Mouse (Mus musculus) hindbrain, embryonic 15.5 days (tissue): ENCODE measurements around the gene Triobp. TPM values are rescaled to one million over a fixed set of nuclear protein-coding genes. Genes with fewer than 3 reads are reported as not detected.
A peak's percentile ranks its signal among the peaks of the same experiment; 100 is the strongest.

Source experiments
- ATAC-seq: fragments of 200-750 bp; cut with Nextera tagmentation; 2 replicates; pipeline ENCODE4 v1.8.0; 2017; ENCODE audit warnings: low read depth, moderate number of reproducible peaks, moderate TSS enrichment; ENCODE audit not compliant: low FRiP score
- H3K27ac ChIP-seq: fragments of 300-500 bp; sonication (generic); replicated peaks from 2 replicates; pipeline ENCODE4 v1.5.1; 2015; ENCODE audit warnings: mild to moderate bottlenecking, inconsistent platforms
- H3K27me3 ChIP-seq: fragments of 300-500 bp; sonication (generic); 2 replicates; pipeline ENCODE4 v1.6.1; 2015; ENCODE audit warnings: control low read depth, inconsistent platforms
- H3K36me3 ChIP-seq: fragments of 300-500 bp; sonication (generic); 2 replicates; pipeline ENCODE4 v1.6.1; 2015; ENCODE audit warnings: control low read depth, inconsistent platforms
- H3K4me1 ChIP-seq: fragments of 300-500 bp; sonication (generic); replicated peaks from 2 replicates; pipeline ENCODE4 v1.6.1; 2015; ENCODE audit warnings: control low read depth, inconsistent platforms
- H3K4me2 ChIP-seq: fragments of 300-500 bp; sonication (generic); 2 replicates; pipeline ENCODE4 v1.6.1; 2015; ENCODE audit warnings: moderate library complexity, mild to moderate bottlenecking, inconsistent platforms
- H3K4me3 ChIP-seq: fragments of 300-500 bp; sonication (generic); 2 replicates; pipeline ENCODE4 v1.5.1; 2015; ENCODE audit warnings: mild to moderate bottlenecking, inconsistent platforms
- H3K9ac ChIP-seq: fragments of 300-500 bp; sonication (generic); 2 replicates; pipeline ENCODE4 v1.6.1; 2015; ENCODE audit warnings: inconsistent platforms
- H3K9me3 ChIP-seq: fragments of 300-500 bp; sonication (generic); 2 replicates; pipeline ENCODE4 v1.6.1; 2016; ENCODE audit warnings: control low read depth, inconsistent platforms
- WGBS: fragments of 180-500 bp; shearing (Covaris S2); methylation state at CpG from one replicate; pipeline ENCODE4 v1.1.7; 2015; 5-methylcytosine and 5-hydroxymethylcytosine counted together
- polyA plus RNA-seq: library from polyadenylated mRNA; unstranded; fragments of >200 nt; fragmentation: Nextera tagmentation; extraction: Ambion mirVana; gene quantifications from 2 replicates; pipeline ENCODE4 v1.2.1, GENCODE M21; 2015

The Triobp gene
- 42.7 and 43.3 TPM in 2 replicates for polyA plus RNA-seq

DNA sequence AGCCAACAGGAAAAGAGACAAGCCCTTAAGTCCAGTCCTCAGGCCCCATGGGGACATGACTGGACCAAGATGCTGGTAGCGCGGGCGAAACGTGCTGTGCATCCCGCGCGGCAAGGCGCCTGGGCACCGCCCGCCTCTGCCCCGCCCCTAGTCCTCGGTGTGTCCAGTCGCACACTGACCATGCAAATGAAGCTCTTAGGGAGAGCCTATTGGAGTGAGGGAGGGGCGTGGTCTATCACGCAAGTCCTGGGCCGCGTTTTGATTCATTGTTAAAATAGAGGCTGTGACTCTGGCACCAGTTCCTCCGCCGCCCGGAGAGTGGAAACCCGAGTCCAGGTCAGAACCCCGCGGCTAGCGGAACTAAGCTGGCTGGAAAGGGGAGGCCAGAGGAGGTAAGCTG, at the start of gene Triobp:
Gene Triobp, plus strand, starts transcription at position 68 of the 400 bp plus-strand sequence.
- Histone ChIP-seq H3K36me3 (peaks cover 4% of the 10 kb centered on the region; the same call in 1 of the 2 replicates), H3K27me3 (no peaks in the 10 kb centered on the region), H3K4me2 (peak within 1 kb of the TSS; percentile 56), H3K27ac (peak within 1 kb of the TSS; percentile 77), H3K9me3 (no peaks in the 10 kb centered on the region), H3K9ac (peak within 1 kb of the TSS; percentile 82), H3K4me1 (peaks cover 29% of the 10 kb centered on the region), H3K4me3 (peak within 1 kb of the TSS; percentile 56)
- peak; percentile 95 for ATAC-seq
- under 1% methylated on average over 24 of the region's 24 CpGs for WGBS

DNA sequence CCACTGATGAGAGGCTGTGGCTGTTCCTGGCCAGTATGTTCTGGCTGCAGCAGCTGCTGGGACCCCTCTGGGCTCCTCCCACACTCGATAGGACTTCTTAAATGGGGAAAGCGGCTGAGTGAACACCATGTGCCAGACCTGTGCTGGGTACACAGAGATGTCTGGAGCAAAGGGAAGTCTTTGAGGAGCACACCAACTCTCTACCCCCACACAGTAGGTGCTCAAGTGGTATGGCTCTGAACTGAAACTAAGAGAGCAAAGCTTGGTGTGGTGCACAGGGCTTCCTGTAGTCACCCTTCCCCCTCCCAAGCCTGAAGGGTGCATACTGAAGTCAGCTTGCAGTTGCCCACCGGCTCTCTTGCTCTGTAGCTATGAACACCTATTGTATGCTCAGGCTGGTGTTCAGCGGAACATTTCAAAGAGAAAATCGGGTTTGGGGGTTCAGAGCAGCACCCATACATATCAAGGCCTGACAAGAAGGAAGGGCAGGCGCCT, 49.0 kb upstream of the Triobp start:
- Histone ChIP-seq H3K4me2 (peak overlapping the region; percentile 98; the same call in 1 of the 2 replicates), H3K4me1 (peaks cover 27% of the 10 kb centered on the region), H3K9ac (no peak overlapping the region), H3K4me3 (no peak overlapping the region), H3K27me3 (peaks cover 15% of the 10 kb centered on the region; the same call in 1 of the 2 replicates), H3K36me3 (peaks cover 1% of the 10 kb centered on the region; the same call in 1 of the 2 replicates), H3K9me3 (no peaks in the 10 kb centered on the region), H3K27ac (no peak overlapping the region)
- 57% methylated on average over 6 of the region's 6 CpGs for WGBS
- no peak for ATAC-seq

DNA sequence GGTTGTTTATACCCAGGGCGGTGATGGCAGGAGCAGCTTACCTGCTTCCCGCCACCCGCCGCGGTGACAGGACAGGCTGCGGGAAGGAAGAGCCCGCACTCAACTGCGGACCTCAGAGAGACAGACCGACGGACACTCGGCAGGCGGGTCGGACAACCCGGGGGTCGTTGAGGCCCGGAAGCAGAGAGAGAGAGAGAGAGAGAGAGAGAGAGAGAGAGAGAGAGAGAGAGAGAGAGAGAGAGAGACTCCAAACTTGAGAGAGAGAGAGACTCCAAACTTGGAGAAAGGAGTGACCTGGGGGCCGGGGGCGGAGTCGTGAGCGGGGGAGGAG, 48.1 kb upstream of the Triobp start, which contains the start of gene Gm49510:
Gene Gm49510, plus strand, starts transcription at position 259 of the 331 bp plus-strand sequence.
- H3K4me3 ChIP-seq: peak within 1 kb of the TSS; percentile 59
- H3K9ac ChIP-seq: peak within 1 kb of the TSS; percentile 59
- H3K27me3 ChIP-seq: peaks cover 15% of the 10 kb centered on the region; the same call in 1 of the 2 replicates
- no peak for ATAC-seq
- H3K27ac ChIP-seq: no peak within 1 kb of the TSS
- peak within 1 kb of the TSS; percentile 98 for H3K4me2 ChIP-seq
- no peaks in the 10 kb centered on the region for H3K9me3 ChIP-seq
- peaks cover 21% of the 10 kb centered on the region for H3K4me1 ChIP-seq
- H3K36me3 ChIP-seq: no peaks in the 10 kb centered on the region
- 4% methylated on average over 19 of the region's 20 CpGs for WGBS

DNA sequence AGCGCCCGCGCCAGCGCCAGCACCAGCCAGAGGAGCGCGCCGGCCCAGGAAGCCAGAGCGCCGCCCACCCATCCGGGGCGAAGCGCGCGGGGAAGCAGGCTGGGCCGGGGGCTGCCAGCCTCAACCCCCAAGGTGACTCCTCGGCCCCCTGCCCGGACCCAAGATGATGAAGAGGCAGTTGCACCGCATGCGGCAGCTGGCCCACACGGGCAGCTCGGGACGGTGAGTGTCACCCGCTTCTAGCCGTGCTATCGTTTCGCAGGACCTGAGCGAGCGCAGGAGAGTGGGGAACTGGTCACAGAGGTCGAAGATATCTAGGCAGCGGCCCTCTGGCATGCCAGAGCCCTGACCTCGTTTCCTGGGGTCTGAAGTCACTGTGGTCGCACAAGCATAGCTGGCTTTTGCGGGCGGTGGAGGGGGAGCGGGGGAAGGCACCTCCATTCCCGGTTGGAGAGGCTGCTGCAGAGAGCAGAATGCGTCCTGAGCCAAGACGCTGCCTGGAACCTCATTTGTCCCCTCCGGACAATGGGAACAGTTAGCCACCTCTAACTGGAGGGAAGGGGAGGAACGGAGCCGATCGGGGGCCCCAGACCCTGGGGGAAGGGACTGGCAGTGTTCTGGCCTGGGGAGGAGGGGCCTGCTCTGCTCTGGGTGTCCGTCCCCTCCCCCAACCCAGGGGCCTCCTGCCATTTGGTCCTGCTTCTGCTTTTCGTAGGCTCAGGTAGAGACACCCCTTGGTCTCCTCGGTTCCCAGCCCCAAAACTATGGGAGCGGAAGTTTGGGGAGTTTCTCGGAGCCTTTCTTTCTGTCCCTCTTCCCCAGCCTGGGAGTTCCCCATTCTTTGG, 47.6 kb upstream of the Triobp start, which contains the start of gene Sh3bp1:
Gene Sh3bp1, plus strand, starts transcription at position 29 of the 845 bp plus-strand sequence.
- Histone ChIP-seq H3K9ac (peak within 1 kb of the TSS; percentile 59), H3K4me1 (peaks cover 21% of the 10 kb centered on the region), H3K27me3 (peaks cover 15% of the 10 kb centered on the region; the same call in 1 of the 2 replicates), H3K4me3 (peak within 1 kb of the TSS; percentile 59), H3K27ac (no peak within 1 kb of the TSS), H3K9me3 (no peaks in the 10 kb centered on the region), H3K4me2 (peak within 1 kb of the TSS; percentile 98), H3K36me3 (no peaks in the 10 kb centered on the region)
- 2% methylated on average over 47 of the region's 47 CpGs for WGBS
- no peak for ATAC-seq

DNA sequence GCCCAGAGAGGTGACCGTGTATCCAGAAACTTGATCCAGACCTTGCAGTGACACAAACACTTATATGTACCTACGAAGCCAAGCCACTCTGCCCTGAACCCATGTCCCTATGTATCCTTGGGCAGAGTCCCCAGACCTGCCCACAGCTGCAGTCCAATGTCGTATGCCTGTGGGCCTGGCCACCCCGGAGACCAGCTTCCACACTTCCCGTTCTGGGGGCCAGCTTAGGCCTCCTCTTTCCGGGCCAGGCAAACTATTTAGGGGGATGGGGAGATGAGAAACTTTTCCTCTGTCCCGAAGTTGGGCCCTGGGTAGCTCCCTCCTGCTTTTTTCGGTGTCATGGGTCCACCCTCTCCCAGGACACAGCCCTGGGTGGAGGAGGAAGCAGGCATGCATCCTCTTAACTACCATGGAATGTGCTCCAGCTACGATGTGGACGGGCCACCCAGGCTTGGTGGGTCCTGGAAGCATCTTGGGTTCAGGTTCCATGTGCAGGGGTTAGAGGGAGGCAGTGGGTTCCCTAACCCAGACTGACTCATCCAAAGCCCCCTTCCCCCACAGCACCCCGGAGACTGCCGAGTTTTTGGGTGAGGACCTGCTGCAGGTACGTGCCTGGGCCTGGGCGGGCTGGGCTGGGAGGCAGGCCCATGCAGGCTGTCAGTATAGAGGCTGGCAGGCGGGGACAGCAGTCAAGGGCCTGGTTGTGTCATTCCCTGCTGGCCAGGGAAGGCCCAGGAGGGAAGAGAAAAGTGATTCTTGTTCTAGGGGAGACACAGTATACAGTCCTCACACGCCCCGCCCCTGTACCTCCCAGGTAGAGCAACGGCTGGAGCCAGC, 46.7 kb upstream of the Triobp start:
- ATAC-seq: no peak
- 27% methylated on average over 18 of the region's 18 CpGs for WGBS
- Histone ChIP-seq H3K4me2 (peak overlapping the region; percentile 98), H3K36me3 (no peaks in the 10 kb centered on the region), H3K9ac (no peak overlapping the region), H3K27me3 (peaks cover 15% of the 10 kb centered on the region; the same call in 1 of the 2 replicates), H3K4me1 (peaks cover 21% of the 10 kb centered on the region), H3K4me3 (peak overlapping the region; percentile 59), H3K27ac (no peak overlapping the region), H3K9me3 (no peaks in the 10 kb centered on the region)

DNA sequence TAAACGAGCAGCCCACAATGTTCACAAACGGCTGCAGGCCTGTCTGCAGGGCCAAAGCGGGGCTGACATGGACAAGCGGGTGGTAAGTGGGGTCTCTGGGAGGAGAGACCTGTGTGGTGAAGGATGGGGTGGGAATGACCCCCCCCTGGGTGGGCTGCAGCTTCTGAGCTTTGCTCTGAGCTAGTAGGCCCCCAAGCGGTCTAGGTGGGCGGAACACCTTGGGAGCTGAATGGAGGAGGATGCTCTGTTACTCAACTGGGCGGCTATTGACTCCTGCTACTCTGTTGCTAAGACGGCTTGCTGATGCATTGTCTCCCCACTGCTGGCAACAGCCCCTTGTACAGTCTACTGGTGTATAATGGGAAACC, 46.1 kb upstream of the Triobp start:
- Histone ChIP-seq H3K4me3 (no peak overlapping the region), H3K4me2 (0 out of 2 replicates have a peak overlapping the region, but pooled peaks have one; percentile 98), H3K9ac (no peak overlapping the region), H3K9me3 (no peaks in the 10 kb centered on the region), H3K27me3 (peaks cover 15% of the 10 kb centered on the region; the same call in 1 of the 2 replicates), H3K4me1 (peaks cover 21% of the 10 kb centered on the region), H3K36me3 (no peaks in the 10 kb centered on the region), H3K27ac (no peak overlapping the region)
- 41% methylated on average over 8 of the region's 8 CpGs for WGBS
- ATAC-seq: 0 out of 2 replicates have a peak, but pooled peaks have one; percentile 21

DNA sequence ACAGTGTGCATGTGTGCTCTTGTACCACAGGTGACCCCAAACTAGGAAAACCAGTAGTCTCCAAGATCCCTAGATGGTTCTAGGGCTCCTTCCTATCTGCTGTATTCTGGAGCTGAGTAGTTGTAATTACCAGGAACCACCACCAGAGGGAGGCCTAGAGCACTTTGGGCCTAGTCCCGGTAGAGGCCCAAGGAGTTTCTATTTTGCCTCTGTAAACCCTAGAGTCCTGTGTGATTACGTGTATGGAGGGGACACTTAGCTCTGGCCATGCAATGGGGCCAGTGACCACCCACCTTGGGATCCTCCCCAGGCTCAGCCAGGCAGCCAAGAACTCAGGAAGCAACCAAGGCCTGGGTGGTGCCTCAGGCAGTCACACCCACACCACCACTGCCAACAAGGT, 44.3 kb upstream of the Triobp start:
- Histone ChIP-seq H3K4me2 (no peak overlapping the region), H3K4me1 (peaks cover 21% of the 10 kb centered on the region), H3K9ac (no peak overlapping the region), H3K27me3 (peaks cover 15% of the 10 kb centered on the region; the same call in 1 of the 2 replicates), H3K36me3 (no peaks in the 10 kb centered on the region), H3K4me3 (no peak overlapping the region), H3K9me3 (no peaks in the 10 kb centered on the region), H3K27ac (no peak overlapping the region)
- WGBS: 5% methylated on average over 2 of the region's 2 CpGs
- ATAC-seq: peak; percentile 19; the same call in 1 of the 2 replicates

DNA sequence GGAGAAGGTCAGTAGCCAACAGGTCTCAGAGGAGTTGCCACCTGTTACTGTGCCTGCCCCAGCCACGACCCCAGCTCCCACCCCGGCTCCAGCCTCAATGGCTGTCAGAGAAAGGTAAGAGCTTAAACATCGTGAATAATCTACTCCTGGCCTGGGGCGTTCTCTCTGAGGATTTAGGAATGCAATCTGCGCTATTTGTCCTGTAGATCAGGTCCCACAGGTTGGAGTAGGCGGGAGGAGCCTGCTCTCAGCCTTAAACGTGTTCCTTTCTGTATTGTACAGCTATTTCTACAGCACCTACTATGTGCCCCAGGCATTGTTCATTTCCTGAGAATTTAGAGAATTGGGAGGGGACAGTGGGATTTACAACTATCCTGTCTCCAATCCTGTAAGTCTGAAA, 39.1 kb upstream of the Triobp start:
- Histone ChIP-seq H3K9me3 (no peaks in the 10 kb centered on the region), H3K4me1 (peaks cover 8% of the 10 kb centered on the region), H3K27me3 (no peaks in the 10 kb centered on the region), H3K9ac (no peak overlapping the region), H3K27ac (no peak overlapping the region), H3K4me2 (no peak overlapping the region), H3K4me3 (no peak overlapping the region), H3K36me3 (no peaks in the 10 kb centered on the region)
- WGBS: 80% methylated on average over 7 of the region's 7 CpGs
- no peak for ATAC-seq

DNA sequence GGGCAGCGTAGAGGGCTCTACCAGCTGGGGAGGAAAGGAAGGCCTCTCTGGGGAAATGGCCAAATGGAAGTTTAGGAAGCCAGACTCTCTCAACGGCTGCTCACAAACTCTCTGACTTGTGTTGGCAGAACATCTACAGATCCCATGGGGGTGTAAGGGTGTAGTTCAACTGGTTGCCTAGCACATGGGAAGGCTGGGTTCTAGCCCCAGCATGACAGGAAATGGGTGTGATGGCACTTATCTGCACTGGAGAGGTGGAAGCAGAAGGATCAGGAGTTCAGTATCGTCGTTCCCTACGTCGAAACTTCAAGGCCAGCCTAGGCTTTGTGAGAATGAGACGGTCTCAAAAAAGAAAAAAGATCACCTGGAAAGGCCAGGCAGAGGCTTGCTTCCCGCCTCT, 38.5 kb upstream of the Triobp start:
- peaks cover 8% of the 10 kb centered on the region for H3K4me1 ChIP-seq
- ATAC-seq: no peak
- WGBS: 87% methylated on average over 8 of the region's 8 CpGs

DNA sequence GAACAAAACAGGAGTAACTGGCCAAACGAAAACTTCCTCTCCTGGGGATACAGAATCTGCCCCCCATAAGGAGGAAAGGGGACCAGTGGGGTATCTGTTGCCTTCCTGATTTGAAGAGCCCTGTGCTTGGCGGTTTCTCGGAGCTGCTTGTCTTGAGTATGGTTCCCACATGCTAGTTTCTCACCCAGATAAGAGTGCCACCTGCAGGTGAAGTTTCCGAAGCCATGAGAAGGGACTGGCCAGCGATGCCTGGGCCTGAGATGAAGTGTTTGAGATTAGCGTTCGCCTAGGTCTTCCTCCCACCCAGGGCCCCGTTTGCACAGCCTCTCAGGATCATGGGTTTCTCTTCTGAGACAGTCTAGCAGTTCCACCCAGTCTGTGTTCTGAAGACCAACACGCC, 35.5 kb upstream of the Triobp start:
- no peak for ATAC-seq
- Histone ChIP-seq H3K4me2 (no peak overlapping the region), H3K36me3 (no peaks in the 10 kb centered on the region), H3K9me3 (no peaks in the 10 kb centered on the region), H3K9ac (no peak overlapping the region), H3K4me1 (peaks cover 34% of the 10 kb centered on the region), H3K27ac (no peak overlapping the region), H3K27me3 (no peaks in the 10 kb centered on the region), H3K4me3 (no peak overlapping the region)
- WGBS: 29% methylated on average over 9 of the region's 9 CpGs

More for the DNA sequence above, 38.5 kb upstream of the Triobp start:
- Histone ChIP-seq H3K27me3 (no peaks in the 10 kb centered on the region), H3K4me3 (no peak overlapping the region), H3K9me3 (no peaks in the 10 kb centered on the region), H3K9ac (no peak overlapping the region), H3K27ac (no peak overlapping the region), H3K4me2 (no peak overlapping the region), H3K36me3 (no peaks in the 10 kb centered on the region)

DNA sequence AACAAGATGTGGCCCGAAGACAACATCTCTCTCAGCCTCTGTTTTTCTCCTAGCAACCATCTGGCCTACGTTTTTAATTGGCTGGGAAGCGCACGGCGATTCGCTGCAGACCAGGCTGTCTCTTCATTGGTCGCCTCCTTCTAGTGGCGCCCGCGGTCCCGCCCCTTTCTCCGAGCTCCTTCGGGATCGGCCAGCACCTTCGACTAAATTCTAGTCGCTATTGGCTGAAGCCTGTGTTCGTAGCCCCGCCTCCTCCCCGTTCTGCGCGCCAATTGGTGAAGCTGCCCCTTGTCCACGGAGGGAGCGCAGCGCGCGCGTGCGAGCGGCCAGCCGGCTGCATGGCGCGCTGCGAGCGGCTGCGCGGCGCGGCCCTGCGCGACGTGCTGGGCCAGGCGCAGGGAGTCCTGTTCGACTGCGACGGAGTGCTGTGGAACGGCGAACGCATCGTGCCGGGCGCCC, 33.9 kb upstream of the Triobp start, which contains the start of gene Pdxp:
Gene Pdxp, plus strand, starts transcription at position 288 of the 459 bp plus-strand sequence.
- peak; percentile 95 for ATAC-seq
- WGBS: under 1% methylated on average over 48 of the region's 51 CpGs
- no peaks in the 10 kb centered on the region for H3K27me3 ChIP-seq

More for the DNA sequence above, 33.9 kb upstream of the Triobp start, which contains the start of gene Pdxp:
- H3K9me3 ChIP-seq: no peaks in the 10 kb centered on the region
- peak within 1 kb of the TSS; percentile 81 for H3K4me2 ChIP-seq
- peak within 1 kb of the TSS; percentile 82 for H3K9ac ChIP-seq
- H3K4me1 ChIP-seq: peaks cover 42% of the 10 kb centered on the region
- H3K4me3 ChIP-seq: peak within 1 kb of the TSS; percentile 88
- H3K27ac ChIP-seq: peak within 1 kb of the TSS; percentile 97
- no peaks in the 10 kb centered on the region for H3K36me3 ChIP-seq
